In the genomic region with DNA sequence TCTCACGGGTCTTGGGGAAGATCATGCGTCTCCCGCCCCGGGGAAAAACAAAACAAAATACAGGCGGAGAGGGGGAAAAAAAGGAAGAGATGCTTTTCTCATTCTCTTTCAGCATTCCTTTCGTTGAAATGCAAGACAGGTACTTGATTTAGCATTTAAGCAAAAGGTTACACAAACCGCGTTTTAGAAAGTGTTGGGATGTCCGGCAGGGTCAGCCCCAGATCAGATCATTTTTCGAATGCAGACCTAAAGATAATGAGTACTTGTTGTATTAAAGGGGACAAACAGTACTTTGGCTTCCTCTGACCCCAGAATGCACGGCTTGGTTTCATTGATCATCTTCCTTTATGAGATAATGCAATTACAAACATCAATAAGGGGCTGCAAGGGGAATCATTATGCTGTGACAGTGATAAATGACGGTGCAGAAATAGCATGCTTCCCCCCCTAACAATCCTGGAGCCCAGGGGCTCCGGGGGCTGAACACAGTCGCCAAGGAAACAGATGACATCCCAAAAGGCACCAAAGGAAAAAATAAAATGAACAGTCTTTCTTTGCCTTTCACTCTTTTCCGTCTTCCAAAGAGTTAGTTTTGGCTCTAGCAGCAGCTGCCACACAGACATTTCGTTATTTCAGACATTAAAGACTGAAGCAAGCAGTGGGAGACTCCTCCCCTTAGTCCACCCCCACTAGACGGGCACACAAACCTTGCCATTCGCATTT, we compare ENCODE assay signal across 8 mouse cellular contexts.
DNase-seq lines count a peak whose midpoint lies in the region; ATAC-seq and TF ChIP-seq lines count a peak whose summit lies in the region.

No protein-coding gene starts in this region.

- no peaks in the 10 kb centered on the region for H3K9me3 ChIP-seq in limb, embryonic 10.5 days (replicated peaks)

- H3K4me3 ChIP-seq in thymus, adult 2 months (ENCODE audit: control insufficient read depth, insufficient read depth, low read length), result no peak overlapping the region
- peak overlapping the region; percentile 54 for H3K4me3 ChIP-seq in limb, embryonic 10.5 days

- no peak for TF ChIP-seq POLR2A in thymus, adult 2 months (IDR thresholded peaks at IDR 0.05; ENCODE audit: control insufficient read depth, extremely low read depth, insufficient read depth, low read length, poor library complexity)

- H3K4me1 ChIP-seq in thymus, adult 2 months (replicated peaks; ENCODE audit: control insufficient read depth, insufficient read depth, low read length), result no peaks in the 10 kb centered on the region
- H3K4me1 ChIP-seq in limb, embryonic 10.5 days, result peaks cover 81% of the 10 kb centered on the region

- H3K27me3 ChIP-seq in thymus, adult 2 months (ENCODE audit: control insufficient read depth, insufficient read depth, low read length), result peaks cover 44% of the 10 kb centered on the region
- peaks cover 68% of the 10 kb centered on the region for H3K27me3 ChIP-seq in limb, embryonic 10.5 days (ENCODE audit: low read depth, poor library complexity, severe bottlenecking)
- H3K27me3 ChIP-seq in splenic B cell, adult 2 months (ENCODE audit: control insufficient read depth, insufficient read depth, low read length, poor library complexity, severe bottlenecking), result peaks cover 4% of the 10 kb centered on the region

- 5% methylated on average over 18 of the region's 18 CpGs for WGBS in thymus, adult 2 months
- under 1% methylated on average over 18 of the region's 18 CpGs for WGBS in limb, embryonic 10.5 days

- H3K27ac ChIP-seq in thymus, adult 2 months (ENCODE audit: control insufficient read depth, insufficient read depth, low read length), result peak overlapping the region; percentile 34; the same call in 1 of the 2 replicates
- H3K27ac ChIP-seq in limb, embryonic 10.5 days, result peak overlapping the region; percentile 79

- H3K36me3 ChIP-seq in thymus, adult 2 months (ENCODE audit: control insufficient read depth, insufficient read depth, low read length), result no peaks in the 10 kb centered on the region
- no peaks in the 10 kb centered on the region for H3K36me3 ChIP-seq in limb, embryonic 10.5 days
- no peaks in the 10 kb centered on the region for H3K36me3 ChIP-seq in splenic B cell, adult 2 months (ENCODE audit: control insufficient read depth, insufficient read depth, low read length, poor library complexity, severe bottlenecking)

- no peak for TF ChIP-seq CTCF in thymus, adult 2 months (IDR thresholded peaks at IDR 0.05; ENCODE audit: borderline replicate concordance, control insufficient read depth, extremely low read depth, insufficient read depth, low read length, poor library complexity)

- DNase-seq in cerebellum, adult 9-10 months, result peak; percentile 69
- DNase-seq in thymus, adult 2 months, result no peak
- DNase-seq in thymus, postnatal 36 days, result no peak
- DNase-seq in limb, embryonic 10.5 days (ENCODE audit: low spot score), result peak; percentile 39
- DNase-seq in splenic B cell, adult 2 months (ENCODE audit: low read depth, low spot score), result peak; percentile 5
- no peak for DNase-seq in thymus, adult 18-20 months

- ATAC-seq in cerebellum, adult (ENCODE audit: insufficient number of reproducible peaks, low FRiP score, low TSS enrichment), result no peak
- ATAC-seq in monocyte, adult 5-6 weeks (replicated peaks; ENCODE audit: insufficient number of reproducible peaks, low FRiP score, low TSS enrichment, poor library complexity, severe bottlenecking), result no peak

Comparison
In these comparisons a context has a peak if more than half of its experiments do, and no peak if none do; other contexts are left out.
1. DNase-seq: peak in cerebellum, adult 9-10 months (single experiment), limb, embryonic 10.5 days (single experiment) and splenic B cell, adult 2 months (single experiment); none in thymus, adult 2 months (single experiment), thymus, postnatal 36 days (0 of 2) and thymus, adult 18-20 months (0 of 2).